Mouse (Mus musculus) kidney, embryonic 15.5 days (tissue): Measurements from ENCODE around the gene Larp7. TPM values are rescaled to one million over a fixed set of nuclear protein-coding genes. Genes with fewer than 3 reads are reported as not detected.

Source experiments
- ATAC-seq: fragments of 200-750 bp; cut with Nextera tagmentation; replicated peaks from 2 replicates; pipeline ENCODE4 v1.8.0; 2017; ENCODE audit warnings: moderate TSS enrichment; ENCODE audit not compliant: low FRiP score
- H3K27ac ChIP-seq: fragments of 300-500 bp; sonication (generic); 2 replicates; pipeline ENCODE4 v1.5.1; 2015; ENCODE audit warnings: mild to moderate bottlenecking, inconsistent platforms
- H3K27me3 ChIP-seq: fragments of 300-500 bp; sonication (generic); 2 replicates; pipeline ENCODE4 v1.6.1; 2015; ENCODE audit warnings: inconsistent platforms
- H3K36me3 ChIP-seq: fragments of 300-500 bp; sonication (generic); 2 replicates; pipeline ENCODE4 v1.6.1; 2015; ENCODE audit warnings: inconsistent platforms
- H3K4me1 ChIP-seq: fragments of 300-500 bp; sonication (generic); 2 replicates; pipeline ENCODE4 v1.6.1; 2015; ENCODE audit warnings: inconsistent platforms
- H3K4me2 ChIP-seq: fragments of 300-500 bp; sonication (generic); 2 replicates; pipeline ENCODE4 v1.6.1; 2015; ENCODE audit warnings: moderate library complexity, mild to moderate bottlenecking, inconsistent platforms
- H3K4me3 ChIP-seq: fragments of 300-500 bp; sonication (generic); replicated peaks from 2 replicates; pipeline ENCODE4 v1.5.1; 2015; ENCODE audit warnings: mild to moderate bottlenecking, inconsistent platforms
- H3K9ac ChIP-seq: fragments of 300-500 bp; sonication (generic); 2 replicates; pipeline ENCODE4 v1.6.1; 2015; ENCODE audit warnings: mild to moderate bottlenecking, inconsistent platforms
- H3K9me3 ChIP-seq: fragments of 300-500 bp; sonication (generic); replicated peaks from 2 replicates; pipeline ENCODE4 v1.6.1; 2016; ENCODE audit warnings: inconsistent platforms
- WGBS: fragments of 180-500 bp; shearing (Covaris S2); methylation state at CpG from one replicate; pipeline ENCODE4 v1.1.7; 2015; ENCODE audit warnings: mixed read lengths; 5-methylcytosine and 5-hydroxymethylcytosine counted together
- microRNA counts: library from miRNA; unstranded; fragments of <30 nt; microRNA quantifications from one replicate; lab custom pipeline; 2016
- microRNA-seq: library from miRNA; unstranded; fragments of <30 nt; microRNA quantifications from one replicate; pipeline ENCODE4, GENCODE M21; 2016
- polyA plus RNA-seq: library from polyadenylated mRNA; unstranded; fragments of >200 nt; fragmentation: Nextera tagmentation; extraction: Ambion mirVana; gene quantifications from 2 replicates; pipeline ENCODE4 v1.2.1, GENCODE M21; 2015

The Larp7 gene
- polyA plus RNA-seq, 1 experiment from 2014 or later: 66.3 TPM

DNA sequence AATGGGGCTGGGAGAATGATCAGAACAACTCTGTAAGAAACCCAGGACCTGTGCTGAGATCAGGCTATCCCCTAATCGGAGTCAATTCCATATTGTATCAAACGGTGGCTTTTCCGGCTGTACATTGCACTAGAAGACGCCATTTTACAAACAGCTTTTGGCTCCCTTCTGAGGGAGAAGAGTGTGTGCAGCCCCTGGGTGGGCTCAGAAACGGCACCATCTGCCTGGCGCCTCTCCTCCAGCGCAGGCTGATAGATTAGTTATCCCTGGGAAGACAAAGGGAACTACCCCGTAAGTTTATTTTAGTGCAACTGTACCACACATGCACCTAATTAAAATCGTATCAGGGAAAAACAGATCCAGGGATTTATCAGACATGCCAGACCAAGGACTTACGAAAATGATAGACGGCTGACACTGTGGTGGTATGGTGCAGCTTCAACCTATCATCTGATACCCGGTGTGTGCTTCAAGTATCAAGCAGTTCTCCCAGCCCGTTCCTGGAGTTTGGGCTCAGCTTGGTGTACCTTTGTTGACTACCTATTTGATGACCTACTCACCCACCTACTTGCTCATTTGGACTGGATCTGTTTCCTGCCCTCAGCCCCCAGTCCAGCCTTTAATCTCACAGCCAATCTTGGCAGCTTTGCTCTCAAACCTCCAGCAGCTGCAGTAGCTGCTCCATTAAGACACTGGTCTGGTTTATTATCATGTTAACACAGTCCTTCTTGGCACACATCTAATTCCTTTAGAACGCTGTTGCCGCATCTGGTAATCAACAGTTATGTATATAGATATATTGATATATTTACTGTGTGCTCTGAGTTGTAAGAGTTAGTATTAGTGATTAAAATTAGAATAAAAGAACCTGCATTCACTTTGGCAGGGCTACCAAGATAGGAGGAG is 45.0 kb downstream of the Larp7 start:
- Histone ChIP-seq H3K4me2 (no peak overlapping the region), H3K27me3 (no peaks in the 10 kb centered on the region), H3K36me3 (no peaks in the 10 kb centered on the region), H3K27ac (no peak overlapping the region), H3K9ac (no peak overlapping the region), H3K9me3 (no peaks in the 10 kb centered on the region), H3K4me1 (no peaks in the 10 kb centered on the region), H3K4me3 (no peak overlapping the region)
- no peak for ATAC-seq
- WGBS: 81% methylated on average over 15 of the region's 15 CpGs

DNA sequence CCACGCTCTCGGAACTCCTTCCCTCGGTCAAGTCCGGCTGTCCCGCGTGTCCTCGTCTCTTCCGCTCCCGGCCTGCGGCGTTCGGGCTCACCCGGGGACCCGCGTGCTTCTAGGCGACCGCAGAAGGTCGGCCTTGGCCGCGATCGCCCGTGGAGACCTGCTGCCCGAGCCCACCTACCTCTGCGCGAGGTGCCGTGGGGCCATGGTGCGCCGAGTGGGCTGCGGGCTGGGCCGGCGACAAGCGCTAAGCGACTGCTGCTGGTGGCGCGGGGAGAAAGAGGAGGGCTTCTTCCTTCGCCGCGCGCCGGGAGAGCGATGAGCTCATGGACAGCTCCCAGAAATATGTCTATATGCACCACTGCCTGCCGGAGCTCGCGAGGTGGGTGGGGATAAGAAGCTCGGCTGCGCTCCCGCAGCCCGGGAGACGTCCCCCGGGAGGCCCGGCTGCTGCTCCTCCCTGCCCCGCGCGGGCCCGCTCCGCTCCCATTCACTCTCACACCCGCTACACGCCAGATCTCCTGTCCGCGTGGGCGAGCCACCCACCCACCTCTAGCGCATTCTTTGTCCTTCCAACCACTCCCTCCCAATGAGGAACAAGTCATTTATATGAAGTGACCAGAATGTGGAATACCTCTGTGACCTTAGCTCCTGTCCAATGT is 54.3 kb downstream of the Larp7 start, which contains the start of gene Ank2:
TSS of gene Ank2 (minus strand) at position 609 of the 659 bp plus-strand sequence.
- no peaks in the 10 kb centered on the region for H3K9me3 ChIP-seq
- H3K36me3 ChIP-seq: no peaks in the 10 kb centered on the region
- peak; percentile 92 for ATAC-seq
- no peak within 1 kb of the TSS for H3K27ac ChIP-seq
- peak within 1 kb of the TSS; percentile 100 for H3K4me2 ChIP-seq
- H3K9ac ChIP-seq: peak within 1 kb of the TSS; percentile 54
- H3K27me3 ChIP-seq: peaks cover 41% of the 10 kb centered on the region
- WGBS: under 1% methylated on average over 62 of the region's 62 CpGs
- H3K4me1 ChIP-seq: peaks cover 17% of the 10 kb centered on the region
- peak within 1 kb of the TSS; percentile 62 for H3K4me3 ChIP-seq

DNA sequence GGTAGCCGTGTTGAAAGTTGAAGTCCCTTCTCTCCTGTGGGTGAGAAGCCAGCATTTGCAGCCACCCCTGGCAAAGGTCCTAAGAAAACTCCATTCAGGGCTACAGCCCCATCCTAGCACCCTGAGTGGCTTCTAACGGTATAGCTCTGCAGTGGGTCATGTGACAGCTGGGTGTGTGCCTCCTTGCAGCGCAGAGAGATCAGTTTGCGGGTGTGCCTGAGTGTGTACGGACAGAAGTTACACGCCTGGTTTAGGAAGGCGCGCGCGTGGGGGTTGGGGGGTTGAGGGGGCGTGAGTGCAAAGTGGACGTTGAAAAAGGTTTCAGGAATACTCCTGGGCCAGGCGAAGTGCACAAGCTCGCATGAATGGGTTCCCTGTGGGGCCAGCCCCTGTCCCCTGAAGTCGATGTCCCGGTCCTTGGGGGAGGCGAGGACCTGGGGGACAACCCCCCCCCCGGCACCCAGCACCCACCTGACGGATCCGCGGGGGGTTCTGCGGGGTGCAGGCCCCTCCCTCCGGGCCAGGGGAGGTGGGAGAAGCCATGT is 54.9 kb downstream of the Larp7 start:
- H3K9ac ChIP-seq: peak overlapping the region; percentile 54
- H3K9me3 ChIP-seq: no peaks in the 10 kb centered on the region
- H3K4me2 ChIP-seq: peak overlapping the region; percentile 100
- no peak overlapping the region for H3K27ac ChIP-seq
- H3K27me3 ChIP-seq: peaks cover 41% of the 10 kb centered on the region
- no peaks in the 10 kb centered on the region for H3K36me3 ChIP-seq
- peak overlapping the region; percentile 62 for H3K4me3 ChIP-seq
- peaks cover 17% of the 10 kb centered on the region for H3K4me1 ChIP-seq
- WGBS: under 1% methylated on average over 23 of the region's 23 CpGs
- peak; percentile 76 for ATAC-seq

DNA sequence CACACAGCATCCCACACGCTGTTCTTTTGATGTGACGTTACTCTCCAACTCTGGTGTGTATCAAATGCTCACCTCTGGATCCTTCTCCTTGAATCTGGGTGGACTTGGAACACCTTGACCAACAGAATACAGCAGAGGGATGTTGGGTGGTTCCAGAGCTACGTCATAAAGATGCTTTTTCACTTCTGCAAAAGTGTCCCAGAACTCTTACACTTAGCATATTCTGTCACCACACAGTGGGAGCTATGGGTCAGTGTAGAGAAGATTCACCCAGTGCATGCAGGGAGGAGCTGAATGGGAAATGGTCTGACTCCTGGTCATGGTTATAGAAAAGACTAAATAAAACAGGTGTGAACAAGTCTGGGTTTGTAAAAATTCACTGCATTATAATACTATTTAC is 60.5 kb downstream of the Larp7 start:
- H3K9me3 ChIP-seq: no peaks in the 10 kb centered on the region
- H3K9ac ChIP-seq: no peak overlapping the region
- no peak overlapping the region for H3K4me2 ChIP-seq
- peaks cover 7% of the 10 kb centered on the region for H3K27me3 ChIP-seq
- ATAC-seq: no peak
- H3K27ac ChIP-seq: no peak overlapping the region
- no peaks in the 10 kb centered on the region for H3K36me3 ChIP-seq
- no peak overlapping the region for H3K4me3 ChIP-seq
- H3K4me1 ChIP-seq: no peaks in the 10 kb centered on the region
- WGBS: 84% methylated on average over 3 of the region's 3 CpGs

DNA sequence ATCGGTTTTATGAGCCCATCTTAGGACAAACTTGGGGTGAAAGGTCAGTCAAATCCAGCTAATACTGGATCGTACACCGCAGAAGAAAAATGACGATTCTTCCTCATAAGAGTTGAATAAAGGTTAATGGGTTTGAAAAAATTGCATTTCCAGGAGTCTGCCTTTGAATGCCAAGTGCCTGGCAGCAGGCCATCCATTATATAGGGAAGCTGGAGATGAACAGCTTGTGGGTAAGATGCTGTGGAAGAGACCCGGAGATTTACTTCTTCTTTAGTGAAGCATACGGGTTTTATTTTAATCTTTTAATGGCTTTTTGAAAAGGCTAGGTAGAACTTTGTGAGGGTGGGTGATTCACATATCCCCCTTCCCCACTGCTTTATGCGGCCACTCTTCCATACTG is 65.8 kb downstream of the Larp7 start:
- H3K4me2 ChIP-seq: no peak overlapping the region
- H3K4me1 ChIP-seq: no peaks in the 10 kb centered on the region
- H3K9me3 ChIP-seq: no peaks in the 10 kb centered on the region
- ATAC-seq: no peak
- WGBS: 84% methylated on average over 7 of the region's 7 CpGs
- no peaks in the 10 kb centered on the region for H3K27me3 ChIP-seq
- no peaks in the 10 kb centered on the region for H3K36me3 ChIP-seq
- H3K9ac ChIP-seq: no peak overlapping the region
- no peak overlapping the region for H3K4me3 ChIP-seq
- H3K27ac ChIP-seq: no peak overlapping the region

MicroRNAs within 50 kb of the gene (microRNA counts, 519-probe panel; counts per million panel counts)
- microRNA mmu-miR-302a (lab: Ali Mortazavi, UCI) (31.7 counts per million), microRNA mmu-miR-302b (lab: Ali Mortazavi, UCI) (31.7 counts per million), microRNA mmu-miR-302c (lab: Ali Mortazavi, UCI) (31.7 counts per million), microRNA mmu-miR-302d (lab: Ali Mortazavi, UCI) (1,167 counts per million, percentile 3 among the panel's probes with 10 or more counts), microRNA mmu-miR-367 (lab: Ali Mortazavi, UCI) (2,664 counts per million, percentile 60 among the panel's probes with 10 or more counts)

Small RNAs within 50 kb of the gene (microRNA-seq; reads per million reads assigned to microRNA genes)
- 10.5 reads per million, percentile 29 among the genes with 10 or more reads in this experiment for gene Mir302a
- 4.7 reads per million, percentile 23 among the genes with 10 or more reads in this experiment for gene Mir302b
- gene Mir302c: 0.89 reads per million
- 11.4 reads per million, percentile 30 among the genes with 10 or more reads in this experiment for gene Mir302d
- not detected for gene Mir367

Other genes starting within 250 kb of the Larp7 start
- gene Ank2, start 54.0 kb downstream of the Larp7 start, polyA plus RNA-seq: 11.1 and 12.2 TPM in 2 replicates
- gene Zgrf1, start 140 bp upstream of the Larp7 start, polyA plus RNA-seq: 9.2 and 10.8 TPM in 2 replicates
- gene Neurog2, start 79.8 kb upstream of the Larp7 start, polyA plus RNA-seq: not detected in 2 replicates
- 1.2 and 2.4 TPM in 2 replicates for gene Alpk1, start 227.2 kb upstream of the Larp7 start, polyA plus RNA-seq
- 3.8 and 5.2 TPM in 2 replicates for gene Tifa, start 236.5 kb upstream of the Larp7 start, polyA plus RNA-seq